Mouse (Mus musculus) hindbrain, embryonic 16.5 days (tissue): ENCODE measurements at regions not wholly inside any gene's neighbourhood (a gene's known extent, or its start where the extent isn't known, plus 50 kb on each side); places are given as distances from the start of the nearest gene placed in this dataset.

Experiments used
- ATAC-seq: fragments of 200-750 bp; cut with Nextera tagmentation; 2 replicates; pipeline ENCODE4 v1.8.0; 2017; ENCODE audit warnings: moderate TSS enrichment, moderate library complexity
- H3K27ac ChIP-seq: fragments of 300-500 bp; sonication (generic); 2 replicates; pipeline ENCODE4 v1.5.1; 2014; ENCODE audit warnings: low read depth, mild to moderate bottlenecking, control low read depth, low read length, moderate library complexity
- H3K27me3 ChIP-seq: fragments of 300-500 bp; sonication (generic); replicated peaks from 2 replicates; pipeline ENCODE4 v1.6.1; 2014; ENCODE audit warnings: low read length; ENCODE audit not compliant: control insufficient read depth, insufficient read depth
- H3K36me3 ChIP-seq: fragments of 300-500 bp; sonication (generic); 2 replicates; pipeline ENCODE4 v1.6.1; 2014; ENCODE audit warnings: mild to moderate bottlenecking, low read length, moderate library complexity, mixed read lengths; ENCODE audit not compliant: control insufficient read depth, insufficient read depth
- H3K4me1 ChIP-seq: fragments of 300-500 bp; sonication (generic); 2 replicates; pipeline ENCODE4 v1.6.1; 2014; ENCODE audit warnings: low read depth, low read length; ENCODE audit not compliant: control insufficient read depth, insufficient read depth
- H3K4me2 ChIP-seq: fragments of 300-500 bp; sonication (generic); 2 replicates; pipeline ENCODE4 v1.6.1; 2014; ENCODE audit warnings: mild to moderate bottlenecking, low read length, control low read depth, moderate library complexity
- H3K4me3 ChIP-seq: fragments of 300-500 bp; sonication (generic); 2 replicates; pipeline ENCODE4 v1.5.1; 2014; ENCODE audit warnings: mild to moderate bottlenecking, low read length, control low read depth, moderate library complexity
- H3K9ac ChIP-seq: fragments of 300-500 bp; sonication (generic); 2 replicates; pipeline ENCODE4 v1.6.1; 2014; ENCODE audit warnings: low read depth, mild to moderate bottlenecking, control low read depth, low read length, moderate library complexity
- H3K9me3 ChIP-seq: fragments of 300-500 bp; sonication (generic); 2 replicates; pipeline ENCODE4 v1.6.1; 2014; ENCODE audit warnings: mild to moderate bottlenecking, low read length, moderate library complexity; ENCODE audit not compliant: control insufficient read depth
- whole genome bisulfite sequencing: fragments of 180-500 bp; shearing (Covaris S2); extraction: QIAGEN DNeasy Blood & Tissue Kit; methylation state at CpG from one replicate; pipeline ENCODE4 v1.1.7; 2014; 5-methylcytosine and 5-hydroxymethylcytosine counted together

DNA sequence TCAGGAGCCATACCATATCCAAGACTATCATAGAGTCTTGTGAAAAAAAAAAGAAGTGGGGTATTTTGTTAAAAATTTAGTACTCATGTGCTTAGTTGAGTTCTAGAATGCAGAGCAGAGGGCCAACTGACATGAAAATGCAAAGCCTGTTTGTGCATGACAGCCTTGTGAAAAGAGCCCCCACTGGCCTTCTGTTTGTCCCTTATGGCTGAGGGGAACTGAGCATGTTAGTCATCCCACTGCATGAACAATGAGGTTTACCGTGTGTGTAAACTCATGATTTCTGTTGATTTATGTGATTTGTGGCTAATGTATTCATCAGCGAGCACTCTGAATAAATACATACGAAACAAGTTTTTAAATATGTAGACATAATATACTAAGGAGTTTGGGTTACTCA lies 266.1 kb upstream of the Nox3 start:
- Histone ChIP-seq H3K4me2 (no peak overlapping the region), H3K36me3 (no peaks in the 10 kb centered on the region), H3K4me3 (no peak overlapping the region), H3K9me3 (no peaks in the 10 kb centered on the region), H3K9ac (no peak overlapping the region), H3K27ac (no peak overlapping the region), H3K27me3 (no peaks in the 10 kb centered on the region), H3K4me1 (no peaks in the 10 kb centered on the region)
- no peak for ATAC-seq
- 69% methylated on average over 3 of the region's 3 CpGs for WGBS

- H3K4me3 ChIP-seq, result no peak overlapping the region
- H3K36me3 ChIP-seq, result no peaks in the 10 kb centered on the region
- 89% methylated on average over 3 of the region's 3 CpGs for WGBS
- H3K4me2 ChIP-seq, result no peak overlapping the region
- H3K27ac ChIP-seq, result no peak overlapping the region
- no peak overlapping the region for H3K9ac ChIP-seq
- ATAC-seq, result no peak
- H3K4me1 ChIP-seq, result no peaks in the 10 kb centered on the region
- H3K27me3 ChIP-seq, result no peaks in the 10 kb centered on the region
- H3K9me3 ChIP-seq, result no peaks in the 10 kb centered on the region
Measured at GRCm38 (mm10) chr17:3946540-3946939, 250.5 kb upstream of the Nox3 start.

DNA sequence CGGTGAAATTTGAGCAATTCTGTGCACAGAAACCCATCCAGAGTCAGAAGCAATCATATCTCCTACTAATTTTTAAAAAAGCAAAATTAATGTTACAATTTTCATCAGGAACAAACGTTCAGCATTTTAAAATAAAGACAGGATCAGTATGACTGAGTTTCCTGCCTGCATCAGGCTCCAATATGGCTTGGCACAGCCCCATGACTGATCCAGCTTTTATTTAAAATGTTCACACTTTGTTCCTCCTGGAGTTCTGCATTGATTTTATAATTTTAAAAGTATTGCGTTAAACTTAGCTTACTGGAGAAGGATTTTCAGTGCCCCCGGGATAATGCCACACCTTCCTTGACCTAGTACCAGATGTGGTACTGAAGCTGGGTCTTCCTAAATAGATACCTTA lies 240.3 kb upstream of the Nox3 start:
- ATAC-seq, result no peak

GRCm38 (mm10) chr17:3933208-3933607 lies 237.1 kb upstream of the Nox3 start:
- Histone ChIP-seq H3K9me3 (no peaks in the 10 kb centered on the region), H3K27me3 (no peaks in the 10 kb centered on the region), H3K4me2 (no peak overlapping the region), H3K4me3 (no peak overlapping the region), H3K36me3 (no peaks in the 10 kb centered on the region), H3K27ac (no peak overlapping the region), H3K9ac (no peak overlapping the region), H3K4me1 (no peaks in the 10 kb centered on the region)
- 38% methylated on average over 4 of the region's 4 CpGs for WGBS
- no peak for ATAC-seq

More for the DNA sequence above, 240.3 kb upstream of the Nox3 start:
- Histone ChIP-seq H3K27me3 (no peaks in the 10 kb centered on the region), H3K9me3 (no peaks in the 10 kb centered on the region), H3K9ac (no peak overlapping the region), H3K4me3 (no peak overlapping the region), H3K27ac (no peak overlapping the region), H3K4me2 (no peak overlapping the region), H3K36me3 (no peaks in the 10 kb centered on the region), H3K4me1 (no peaks in the 10 kb centered on the region)
- 81% methylated on average over 4 of the region's 4 CpGs for WGBS

GRCm38 (mm10) chr17:3932071-3932470 lies 236.0 kb upstream of the Nox3 start:
- H3K4me3 ChIP-seq, result no peak overlapping the region
- H3K9ac ChIP-seq, result no peak overlapping the region
- no peak overlapping the region for H3K4me2 ChIP-seq
- no peaks in the 10 kb centered on the region for H3K9me3 ChIP-seq
- no peaks in the 10 kb centered on the region for H3K36me3 ChIP-seq
- H3K27me3 ChIP-seq, result no peaks in the 10 kb centered on the region
- H3K27ac ChIP-seq, result no peak overlapping the region
- H3K4me1 ChIP-seq, result no peaks in the 10 kb centered on the region
- 77% methylated on average over 5 of the region's 5 CpGs for WGBS
- ATAC-seq, result no peak

DNA sequence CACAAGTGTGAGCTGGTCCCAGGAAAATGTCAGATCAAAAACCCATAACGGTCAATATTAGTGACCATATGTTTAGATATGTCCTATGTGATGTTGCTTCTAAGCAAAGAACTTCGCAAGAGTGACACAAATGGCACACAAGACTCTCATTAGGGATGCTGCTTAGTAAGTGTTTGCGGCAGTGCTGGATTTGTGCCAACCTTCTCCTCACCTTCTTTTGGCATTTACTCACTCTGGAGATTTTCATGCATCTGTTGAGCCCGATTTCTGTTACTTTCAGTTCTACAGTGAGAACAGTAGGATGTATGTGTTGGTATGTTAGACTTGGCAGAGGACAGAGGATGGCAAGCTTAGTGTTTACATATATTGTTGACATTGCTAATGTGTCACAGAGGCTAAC lies 231.0 kb upstream of the Nox3 start:
- Histone ChIP-seq H3K4me1 (no peaks in the 10 kb centered on the region), H3K9me3 (no peaks in the 10 kb centered on the region), H3K9ac (no peak overlapping the region), H3K27ac (no peak overlapping the region), H3K27me3 (no peaks in the 10 kb centered on the region), H3K4me2 (no peak overlapping the region), H3K36me3 (no peaks in the 10 kb centered on the region), H3K4me3 (no peak overlapping the region)
- ATAC-seq, result no peak
- 71% methylated on average over 4 of the region's 4 CpGs for WGBS

DNA sequence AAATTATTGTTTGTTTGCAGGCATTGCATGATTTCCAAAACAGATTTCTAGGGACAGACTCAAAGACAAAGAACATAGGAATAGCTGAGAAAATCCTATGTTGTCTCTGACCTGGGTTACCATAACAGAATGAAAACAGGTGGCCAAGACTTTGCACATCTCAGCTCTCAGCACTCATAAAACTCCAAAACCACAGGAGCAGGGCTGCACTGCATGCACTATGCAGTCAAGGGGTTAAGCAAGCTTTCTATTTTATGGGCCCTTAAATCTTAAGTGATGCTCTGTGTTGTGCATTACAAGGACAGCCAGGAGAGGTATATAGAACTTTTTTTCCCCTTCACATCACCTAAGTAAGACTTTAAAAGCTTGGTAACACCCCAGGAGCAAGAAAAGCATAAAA lies 224.2 kb upstream of the Nox3 start:
- Histone ChIP-seq H3K27ac (no peak overlapping the region), H3K36me3 (no peaks in the 10 kb centered on the region), H3K27me3 (no peaks in the 10 kb centered on the region), H3K9ac (no peak overlapping the region), H3K4me2 (no peak overlapping the region), H3K9me3 (no peaks in the 10 kb centered on the region), H3K4me1 (no peaks in the 10 kb centered on the region), H3K4me3 (no peak overlapping the region)
- no peak for ATAC-seq

DNA sequence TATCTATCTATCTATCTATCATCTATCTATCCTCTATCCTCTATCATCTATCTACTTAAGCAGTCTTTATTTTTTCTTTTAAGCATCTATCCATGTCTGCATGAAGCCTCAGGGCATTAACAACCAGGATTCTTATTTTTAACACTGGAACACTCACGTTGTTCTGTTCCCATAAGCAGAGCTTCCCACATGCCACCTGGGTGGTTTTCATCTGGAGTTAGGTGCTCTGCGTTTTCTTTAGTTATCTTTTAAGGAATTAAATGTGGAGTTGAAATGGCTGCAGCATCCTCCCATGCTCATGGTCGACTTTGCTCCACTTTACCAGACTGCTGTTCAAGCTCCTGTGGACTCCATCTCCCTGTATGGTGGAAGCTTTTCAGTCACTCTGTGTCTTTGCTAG lies 196.8 kb upstream of the Nox3 start:
- Histone ChIP-seq H3K4me1 (no peaks in the 10 kb centered on the region), H3K9ac (no peak overlapping the region), H3K9me3 (no peaks in the 10 kb centered on the region), H3K36me3 (no peaks in the 10 kb centered on the region), H3K4me3 (no peak overlapping the region), H3K27ac (no peak overlapping the region), H3K4me2 (no peak overlapping the region), H3K27me3 (no peaks in the 10 kb centered on the region)
- 75% methylated on average over 3 of the region's 3 CpGs for WGBS
- no peak for ATAC-seq

DNA sequence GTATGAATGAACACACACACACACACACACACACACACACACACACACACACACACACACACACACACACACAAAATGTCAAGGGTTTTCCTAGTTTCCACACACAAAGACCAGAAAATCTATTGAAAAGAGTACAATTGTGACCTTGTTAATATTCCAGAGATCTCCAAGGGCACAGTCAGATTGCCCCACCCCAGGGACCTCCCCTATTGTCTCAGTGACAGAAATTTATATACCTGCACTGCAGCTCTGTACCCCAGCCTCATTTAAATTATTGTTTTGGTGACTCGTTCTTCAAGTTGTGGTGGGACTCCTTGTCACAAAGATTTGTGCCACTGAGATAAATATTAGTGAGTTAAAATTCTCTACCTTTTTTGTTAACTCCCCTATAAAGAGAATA lies 187.1 kb upstream of the Nox3 start:
- WGBS, result 34% methylated on average over 1 of the region's 1 CpGs
- H3K4me3 ChIP-seq, result no peak overlapping the region
- no peak overlapping the region for H3K27ac ChIP-seq
- no peaks in the 10 kb centered on the region for H3K4me1 ChIP-seq
- H3K27me3 ChIP-seq, result no peaks in the 10 kb centered on the region
- no peaks in the 10 kb centered on the region for H3K36me3 ChIP-seq
- H3K4me2 ChIP-seq, result no peak overlapping the region
- H3K9me3 ChIP-seq, result no peaks in the 10 kb centered on the region
- no peak overlapping the region for H3K9ac ChIP-seq
- ATAC-seq, result no peak

GRCm38 (mm10) chr17:3879075-3879474 lies 183.0 kb upstream of the Nox3 start:
- Histone ChIP-seq H3K4me1 (no peaks in the 10 kb centered on the region), H3K36me3 (no peaks in the 10 kb centered on the region), H3K4me3 (no peak overlapping the region), H3K27ac (no peak overlapping the region), H3K9me3 (no peaks in the 10 kb centered on the region; the same call in 1 of the 2 replicates), H3K9ac (no peak overlapping the region), H3K4me2 (no peak overlapping the region), H3K27me3 (no peaks in the 10 kb centered on the region)
- no peak for ATAC-seq
- 71% methylated on average over 3 of the region's 3 CpGs for WGBS
